Mouse (Mus musculus) right cerebral cortex, postnatal 36 days (tissue): ENCODE data around the gene Coa7.
"Not testable (repeated sequence)": the region's sequence is repeated elsewhere in the genome, so short reads cannot be mapped to it uniquely, and the experiment has no call there.

Source experiments
- DNase-seq, 2 experiments: peaks; one replicate each; pipeline ENCODE4 v3.0.0; 2022; ENCODE audit warnings: low spot score in 2 of 2, mixed read lengths in 1 of 2

Gene Coa7

GRCm38 (mm10) chr4:108339277-108339690 is 11.3 kb downstream of the Coa7 start:
- DNase-seq: peak; percentile 34 to 45

- DNase-seq: no peak
Measured at GRCm38 (mm10) chr4:108344631-108345083, 16.7 kb downstream of the Coa7 start.

- no peak for DNase-seq
Measured at GRCm38 (mm10) chr4:108345826-108346225, 17.9 kb downstream of the Coa7 start.

GRCm38 (mm10) chr4:108347111-108347510 is 19.2 kb downstream of the Coa7 start:
- DNase-seq: no peak

- no peak for DNase-seq
Measured at GRCm38 (mm10) chr4:108348256-108348875, 20.4 kb downstream of the Coa7 start.

GRCm38 (mm10) chr4:108349064-108349463 is 21.1 kb downstream of the Coa7 start:
- no peak for DNase-seq

GRCm38 (mm10) chr4:108349836-108350547 is 22.1 kb downstream of the Coa7 start:
- DNase-seq: no peak

- DNase-seq: no peak
Measured at GRCm38 (mm10) chr4:108350819-108351218, 22.9 kb downstream of the Coa7 start.

- DNase-seq: not testable (repeated sequence)
Measured at GRCm38 (mm10) chr4:108353591-108353990, 25.7 kb downstream of the Coa7 start.

GRCm38 (mm10) chr4:108357458-108357857 is 29.5 kb downstream of the Coa7 start:
- DNase-seq: no peak

- DNase-seq: no peak
Measured at GRCm38 (mm10) chr4:108358498-108358897, 30.6 kb downstream of the Coa7 start.

GRCm38 (mm10) chr4:108360136-108361055 is 32.5 kb downstream of the Coa7 start:
- peak; percentile 15 to 29 for DNase-seq

- no peak for DNase-seq
Measured at GRCm38 (mm10) chr4:108362321-108363261, 34.7 kb downstream of the Coa7 start.

- DNase-seq: no peak
Measured at GRCm38 (mm10) chr4:108363355-108364110, 35.6 kb downstream of the Coa7 start.

GRCm38 (mm10) chr4:108364111-108364476 is 36.2 kb downstream of the Coa7 start:
- DNase-seq: no peak

GRCm38 (mm10) chr4:108369254-108369653 is 41.3 kb downstream of the Coa7 start:
- DNase-seq: no peak

- DNase-seq: no peak
Measured at GRCm38 (mm10) chr4:108370409-108370808, 42.5 kb downstream of the Coa7 start.

GRCm38 (mm10) chr4:108371421-108371820 is 43.5 kb downstream of the Coa7 start:
- no peak for DNase-seq

GRCm38 (mm10) chr4:108372166-108372565 is 44.2 kb downstream of the Coa7 start:
- no peak for DNase-seq

GRCm38 (mm10) chr4:108379476-108379875 is 51.5 kb downstream of the Coa7 start:
- no peak for DNase-seq
